Mouse (Mus musculus) erythroid progenitor cell, adult 5-6 weeks (primary cell): ENCODE measurements around the gene Cfh. TPM values are rescaled to one million over a fixed set of nuclear protein-coding genes. Genes with fewer than 3 reads are reported as not detected.
"Not testable (repeated sequence)": the region's sequence is repeated elsewhere in the genome, so short reads cannot be mapped to it uniquely, and the experiment has no call there.

Experiments
- ATAC-seq: replicated peaks from 2 replicates; pipeline ENCODE4 v1.8.0; 2016; ENCODE audit warnings: moderate number of reproducible peaks, mild to moderate bottlenecking, moderate TSS enrichment, inconsistent platforms; ENCODE audit not compliant: poor library complexity, low FRiP score, severe bottlenecking
- total RNA-seq, 2 experiments: library from RNA; stranded (forward) in 1 of 2; stranded (reverse) in 1 of 2; fragments of 150-400 nt in 1 of 2; fragments of 186-747, 209-891 nt in 1 of 2; gene quantifications; 2 replicates each; pipeline versions ENCODE4 v1.2.3 to v1.2.4; 2015 to 2017; ENCODE audit warnings: low replicate concordance in 2 of 2

Gene Cfh
- total RNA-seq (2015; ENCODE audit: low replicate concordance): 0.84 and 1.1 TPM in 2 replicates
- total RNA-seq (2017; ENCODE audit: low replicate concordance): 1.4 and 1.8 TPM in 2 replicates

DNA sequence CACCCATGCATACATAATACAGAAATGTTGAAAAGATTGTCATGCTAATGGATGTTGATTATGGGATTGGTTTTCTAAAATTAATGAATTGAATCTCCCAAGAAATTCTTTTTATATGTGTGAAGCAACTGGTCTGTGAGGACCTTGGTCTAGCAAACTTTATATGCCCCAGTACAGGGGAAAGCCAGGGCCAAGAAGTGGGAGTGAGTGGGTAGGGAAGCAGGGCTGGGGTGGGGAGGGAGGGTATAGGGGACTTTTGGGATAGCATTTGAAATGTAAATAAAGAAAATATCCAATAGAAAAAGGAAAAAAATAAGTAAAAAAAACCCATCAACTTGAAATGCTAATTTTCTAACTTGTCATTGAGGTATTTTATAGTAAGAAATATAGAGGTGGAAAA, at the start of gene Cfh:
TSS of gene Cfh (minus strand) at position 101 of the 400 bp plus-strand sequence.
- not testable (repeated sequence) for ATAC-seq

DNA sequence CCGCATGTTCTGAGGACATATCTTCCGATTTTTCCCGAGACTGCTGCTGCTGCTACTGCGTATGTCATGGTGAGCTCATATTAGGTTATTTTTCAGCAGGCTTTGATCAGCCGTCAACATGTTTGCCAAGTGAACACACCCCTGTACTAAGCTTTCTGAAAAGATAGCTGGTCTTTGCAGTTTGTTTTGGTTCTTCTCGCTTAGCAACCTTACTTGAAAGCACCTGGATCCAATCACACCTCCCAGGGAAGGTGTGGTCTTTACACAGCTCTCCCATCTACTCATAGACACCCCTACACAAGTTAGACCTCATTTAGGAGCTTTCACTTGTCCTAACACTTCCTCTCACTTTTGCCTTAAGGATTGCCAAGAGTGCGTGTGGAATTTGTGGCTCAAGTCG, 43.1 kb upstream of the Cfh start:
- no peak for ATAC-seq

DNA sequence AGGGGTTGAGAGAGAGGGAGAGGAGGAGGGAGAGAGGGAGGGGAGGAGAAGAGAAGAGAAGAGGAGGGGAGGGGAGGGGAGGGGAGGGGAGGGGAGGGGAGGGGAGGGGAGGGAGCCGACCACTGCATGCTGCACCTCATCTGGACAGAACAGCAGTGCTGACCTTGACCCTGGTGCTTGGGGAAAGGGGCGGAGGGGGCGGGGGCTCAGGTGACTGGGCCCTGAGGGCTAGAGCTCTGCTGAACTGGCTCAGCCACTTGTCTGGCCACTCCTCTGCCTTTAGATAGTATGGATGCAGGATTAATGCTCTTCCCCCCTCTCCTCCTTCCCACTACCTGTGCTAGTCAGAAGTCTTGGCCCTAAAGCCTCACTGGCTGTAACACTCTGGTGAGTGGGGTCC, 41.7 kb upstream of the Cfh start:
- ATAC-seq: no peak

DNA sequence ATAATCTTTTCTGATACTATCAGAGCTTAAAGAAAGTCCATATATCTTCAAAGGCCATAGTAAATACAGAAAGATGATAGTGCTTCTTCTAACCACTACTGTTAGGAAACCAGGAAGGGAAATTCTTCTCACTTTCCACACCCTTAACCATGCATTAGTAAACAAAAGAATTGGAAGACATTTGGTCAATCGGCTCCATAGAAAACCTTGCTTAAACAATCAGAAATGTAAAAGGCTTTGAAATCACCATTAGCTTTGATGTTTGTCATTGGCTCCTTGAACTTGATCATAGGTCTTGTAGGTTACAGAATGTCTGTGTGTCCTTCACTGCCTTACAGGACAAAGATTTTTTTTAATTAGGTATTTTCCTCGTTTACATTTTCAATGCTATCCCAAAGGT, 21.8 kb upstream of the Cfh start:
- no peak for ATAC-seq

DNA sequence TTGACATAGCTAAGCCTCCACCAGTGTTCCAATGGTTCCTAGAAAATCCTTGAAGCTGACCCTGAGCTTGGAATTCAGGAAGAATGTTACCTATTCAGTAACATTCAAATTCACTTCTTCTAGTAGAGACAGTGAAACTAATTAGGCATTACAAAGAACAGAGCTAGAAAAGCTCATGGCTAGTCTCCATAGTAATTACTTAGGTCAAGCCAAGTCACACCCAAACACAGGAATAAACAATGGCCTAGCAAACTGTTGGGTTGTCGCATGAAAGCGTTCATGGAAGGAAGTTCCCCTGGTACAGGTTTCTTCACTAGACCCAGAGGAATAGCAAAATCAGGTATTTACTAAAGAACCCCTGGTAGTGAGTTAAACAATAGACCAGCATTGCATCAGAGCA, 4.9 kb upstream of the Cfh start:
- not testable (repeated sequence) for ATAC-seq

DNA sequence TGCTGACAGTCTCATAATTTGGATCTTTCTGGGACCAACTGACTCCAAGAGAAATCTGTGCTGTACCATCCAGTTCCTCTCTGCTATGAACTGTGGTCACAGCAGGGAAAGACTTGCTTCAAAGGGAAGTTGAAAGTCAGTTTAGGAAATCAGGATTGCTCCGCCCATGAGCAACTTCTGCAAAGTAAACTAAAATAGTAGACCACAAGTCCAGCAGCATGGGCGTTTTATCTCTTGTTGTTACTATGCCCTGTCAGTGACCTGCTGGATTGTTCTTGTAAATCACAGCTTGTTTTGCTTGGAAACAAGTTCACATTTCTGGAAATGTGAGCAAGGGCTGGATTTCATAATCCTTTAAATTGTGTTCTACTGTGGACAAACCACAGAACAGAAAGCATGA, 356 bp downstream of the Cfh start:
- no peak for ATAC-seq

DNA sequence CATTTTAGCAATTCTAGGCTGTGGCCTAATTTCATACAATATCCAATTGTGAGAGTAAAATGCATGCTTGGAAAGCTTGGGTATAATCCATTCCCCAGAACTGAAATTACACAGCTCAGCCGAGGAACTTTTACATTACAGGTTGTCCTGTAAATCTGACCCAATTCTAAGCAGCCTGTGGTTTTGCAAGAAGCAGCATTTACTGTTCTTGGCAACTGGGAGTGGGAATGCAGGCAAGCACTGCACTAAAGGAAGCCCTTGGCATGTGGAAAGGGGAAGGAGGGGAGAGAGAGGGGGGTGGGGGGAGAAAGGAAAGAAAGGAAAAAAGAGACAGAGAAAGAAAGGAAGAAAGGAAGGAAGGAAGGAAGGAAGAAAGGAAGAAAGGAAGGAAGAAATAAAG, 3.4 kb downstream of the Cfh start:
- ATAC-seq: no peak

DNA sequence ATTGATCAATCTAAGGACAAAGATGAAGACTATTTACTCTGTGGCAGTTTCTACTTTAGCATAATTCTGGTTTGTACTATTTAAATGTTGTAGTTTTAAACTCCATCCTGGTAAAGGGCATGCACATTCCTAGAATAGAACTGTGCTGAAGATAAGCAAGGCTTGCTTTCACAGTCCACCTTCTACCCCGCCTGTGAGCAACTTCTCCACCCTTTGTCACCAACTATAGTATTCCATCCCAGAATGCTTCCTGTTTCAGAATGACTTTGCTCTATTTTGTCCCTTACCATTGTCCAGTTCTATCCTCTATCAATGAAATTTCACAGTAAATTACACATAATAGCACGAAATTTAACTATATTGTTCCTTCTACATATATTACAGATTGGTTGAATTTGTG, 8.1 kb downstream of the Cfh start:
- no peak for ATAC-seq

DNA sequence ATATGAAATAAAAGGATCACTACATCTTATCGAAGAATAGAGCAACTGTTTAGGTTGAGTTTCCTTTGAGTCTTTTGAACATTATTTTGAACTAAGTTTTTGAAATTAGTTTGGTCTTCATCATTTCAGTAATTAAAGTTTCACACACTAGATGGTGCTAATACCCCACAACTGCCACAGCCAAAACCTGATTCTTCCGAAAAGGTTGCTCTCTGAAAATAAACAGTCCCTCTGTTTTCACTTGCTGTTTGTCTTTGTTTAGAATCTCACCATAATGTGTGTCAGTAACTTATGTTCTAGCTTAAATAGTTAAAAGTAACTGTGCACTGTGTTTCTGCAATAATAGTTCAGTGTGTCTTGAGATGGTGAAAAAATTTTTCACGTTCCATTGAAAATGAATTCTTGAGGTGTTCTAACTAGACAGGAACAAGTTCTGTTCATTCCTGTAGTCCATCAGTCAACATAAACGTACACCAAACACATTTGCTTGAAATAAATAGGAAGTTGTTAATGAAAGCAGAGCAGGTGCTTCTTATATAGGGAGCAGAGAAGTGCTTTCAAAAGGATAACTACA, 11.9 kb downstream of the Cfh start:
- no peak for ATAC-seq

DNA sequence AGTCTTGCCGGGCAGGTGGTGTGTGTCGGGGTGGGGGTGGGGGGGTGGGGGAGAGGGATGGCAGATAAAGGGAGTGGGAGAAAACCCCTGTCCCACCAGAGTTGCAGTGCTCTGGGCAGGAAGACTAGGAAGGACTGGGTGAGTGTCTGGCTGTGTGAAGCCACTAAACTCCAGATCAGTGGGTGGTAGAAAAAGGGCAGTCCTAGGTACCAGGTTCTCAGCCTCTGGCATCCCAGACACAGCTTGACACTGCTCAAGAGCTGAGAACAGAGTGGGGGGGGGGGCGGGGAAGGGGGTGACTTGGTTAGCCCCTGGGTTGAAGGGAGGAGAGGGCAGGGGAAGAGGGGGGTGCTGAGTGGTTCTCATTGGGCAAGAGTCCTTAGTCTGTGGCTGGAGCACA, 24.6 kb downstream of the Cfh start:
- ATAC-seq: no peak

DNA sequence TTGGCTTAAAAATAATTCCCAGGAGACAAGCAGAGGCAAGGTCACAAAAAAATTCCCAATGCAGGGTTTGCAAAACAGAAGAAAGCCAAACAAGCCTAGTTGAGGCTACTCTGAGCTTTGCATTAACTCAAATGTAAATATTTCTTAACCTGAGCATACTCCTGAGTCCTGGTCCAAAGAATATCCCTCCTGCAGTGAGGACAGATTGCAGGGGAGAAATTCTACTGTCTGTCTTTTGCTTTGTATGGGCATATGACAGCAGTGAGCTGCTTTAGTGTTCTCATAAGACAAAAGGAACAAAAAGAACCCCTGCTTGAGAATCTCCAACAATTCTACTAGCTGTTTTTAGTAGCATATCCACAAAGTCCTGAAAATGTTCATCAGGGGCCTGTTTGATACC, 114.1 kb downstream of the Cfh start:
- ATAC-seq: no peak

Other genes starting within 250 kb of the Cfh start
- not detected in 2 replicates for gene Kcnt2, start 62.4 kb upstream of the Cfh start, total RNA-seq (2015; ENCODE audit: low replicate concordance)
- gene Kcnt2, start 62.4 kb upstream of the Cfh start, total RNA-seq (2017; ENCODE audit: low replicate concordance): not detected in 2 replicates